In the genomic region with DNA sequence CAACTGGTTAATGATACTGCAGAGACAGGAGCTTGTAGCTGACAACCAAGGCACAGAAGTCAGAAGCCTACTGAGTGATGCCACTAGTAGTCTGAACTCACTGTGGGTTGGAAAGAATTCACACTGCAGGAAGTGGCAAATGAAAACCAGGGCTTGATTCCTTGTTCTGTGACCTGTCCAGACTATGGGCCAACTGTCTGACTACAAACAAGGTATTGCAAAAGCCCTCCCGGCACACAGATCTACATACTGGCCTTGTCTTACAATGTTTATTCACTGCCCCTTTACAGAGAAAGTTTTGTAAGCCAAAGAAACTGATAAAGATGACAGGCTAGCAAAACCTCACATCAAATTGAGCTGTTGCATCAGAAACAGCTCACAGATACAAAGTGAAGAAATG, we compare ENCODE assay signal across 23 mouse cellular contexts.
DNase-seq lines count a peak whose midpoint lies in the region; ATAC-seq and TF ChIP-seq lines count a peak whose summit lies in the region.
"Had no signal": no experiment of that assay in that cellular context is flagged by ENCODE, and none has a peak within 500 bp of the region (broad histone marks: within the 10 kb centered on the region; RNA-seq: fewer than 3 reads in every experiment).

No protein-coding gene starts in this region.

- no peak for ATAC-seq in heart, embryonic 13.5 days (ENCODE audit: extremely low read depth, insufficient number of reproducible peaks, low FRiP score, low TSS enrichment)
- ATAC-seq in lung, postnatal 0 days = no peak
- peak; percentile 91 for ATAC-seq in liver, postnatal 0 days
- ATAC-seq in forebrain, embryonic 11.5 days (replicated peaks; ENCODE audit: low FRiP score) = no peak
- no peak for ATAC-seq in midbrain, embryonic 15.5 days (replicated peaks)
- ATAC-seq: CD4-positive, CD25-positive, alpha-beta regulatory T cell, adult 4 months; forebrain, postnatal 0 days; hindbrain, embryonic 16.5 days had no signal

- no peaks in the 10 kb centered on the region for H3K27me3 ChIP-seq in heart, embryonic 13.5 days (replicated peaks)
- H3K27me3 ChIP-seq in lung, postnatal 0 days (replicated peaks; ENCODE audit: insufficient read depth, low read length) = no peaks in the 10 kb centered on the region
- H3K27me3 ChIP-seq in liver, postnatal 0 days (ENCODE audit: insufficient read depth, low read length) = no peaks in the 10 kb centered on the region
- no peaks in the 10 kb centered on the region for H3K27me3 ChIP-seq in forebrain, embryonic 11.5 days (ENCODE audit: control insufficient read depth, insufficient read depth, low read length)
- H3K27me3 ChIP-seq in midbrain, embryonic 15.5 days (replicated peaks) = no peaks in the 10 kb centered on the region
- H3K27me3 ChIP-seq: embryonic facial prominence, embryonic 13.5 days; forebrain, embryonic 12.5 days; heart, embryonic 15.5 days; liver, embryonic 13.5 days had no signal

- DNase-seq in heart, adult 18-20 months = no peak
- peak; percentile 11 for DNase-seq in lung, postnatal 0 days (ENCODE audit: low spot score)
- DNase-seq in lung, adult 18-20 months = no peak
- no peak for DNase-seq in liver, postnatal 0 days
- no peak for DNase-seq in forebrain, embryonic 11.5 days (ENCODE audit: low spot score)
- DNase-seq: adrenal gland, adult 8-10 months; cerebellum, adult 8-10 months; forebrain, postnatal 0 days; kidney, adult 18-20 months; kidney, postnatal 4 days; left cerebral cortex, postnatal 4 days; liver, embryonic 13.5 days; lung, postnatal 4 days; midbrain, embryonic 14.5 days; right cerebral cortex, postnatal 25 days; thymus, postnatal 14 days had no signal

- peak overlapping the region; percentile 8; the same call in 1 of the 2 replicates for H3K9ac ChIP-seq in heart, embryonic 13.5 days
- no peak overlapping the region for H3K9ac ChIP-seq in lung, postnatal 0 days (replicated peaks; ENCODE audit: low read depth)
- H3K9ac ChIP-seq in liver, postnatal 0 days (replicated peaks) = no peak overlapping the region
- H3K9ac ChIP-seq in forebrain, embryonic 11.5 days (ENCODE audit: low read length) = no peak overlapping the region
- H3K9ac ChIP-seq in midbrain, embryonic 15.5 days = no peak overlapping the region
- H3K9ac ChIP-seq: embryonic facial prominence, embryonic 13.5 days; forebrain, embryonic 12.5 days; forebrain, postnatal 0 days; heart, embryonic 15.5 days; liver, embryonic 13.5 days had no signal

- H3K9me3 ChIP-seq in heart, embryonic 13.5 days = no peaks in the 10 kb centered on the region
- H3K9me3 ChIP-seq in lung, postnatal 0 days (ENCODE audit: low read length) = no peaks in the 10 kb centered on the region
- no peaks in the 10 kb centered on the region for H3K9me3 ChIP-seq in liver, postnatal 0 days (ENCODE audit: low read length)
- H3K9me3 ChIP-seq in forebrain, embryonic 11.5 days (ENCODE audit: control insufficient read depth, low read length) = no peaks in the 10 kb centered on the region
- H3K9me3 ChIP-seq in midbrain, embryonic 15.5 days = no peaks in the 10 kb centered on the region
- H3K9me3 ChIP-seq: embryonic facial prominence, embryonic 13.5 days; forebrain, embryonic 12.5 days; heart, embryonic 15.5 days; liver, embryonic 13.5 days had no signal

- peaks cover 7% of the 10 kb centered on the region; the same call in 1 of the 2 replicates for H3K36me3 ChIP-seq in heart, embryonic 13.5 days
- H3K36me3 ChIP-seq in lung, postnatal 0 days (ENCODE audit: insufficient read depth, low read length) = no peaks in the 10 kb centered on the region
- no peaks in the 10 kb centered on the region for H3K36me3 ChIP-seq in liver, postnatal 0 days (replicated peaks; ENCODE audit: insufficient read depth, low read length)
- H3K36me3 ChIP-seq in forebrain, embryonic 11.5 days (ENCODE audit: control insufficient read depth, insufficient read depth, low read length) = no peaks in the 10 kb centered on the region
- no peaks in the 10 kb centered on the region for H3K36me3 ChIP-seq in midbrain, embryonic 15.5 days (replicated peaks)
- H3K36me3 ChIP-seq: embryonic facial prominence, embryonic 13.5 days; forebrain, embryonic 12.5 days; heart, embryonic 15.5 days; liver, embryonic 13.5 days had no signal

- TF ChIP-seq EP300 in lung, postnatal 0 days (IDR thresholded peaks at IDR 0.05) = no peak
- no peak for TF ChIP-seq EP300 in liver, postnatal 0 days (IDR thresholded peaks at IDR 0.05; ENCODE audit: low read depth)

- TF ChIP-seq CTCF in lung, postnatal 0 days (IDR thresholded peaks at IDR 0.05) = no peak
- TF ChIP-seq CTCF in liver, postnatal 0 days (IDR thresholded peaks at IDR 0.05; ENCODE audit: low read depth) = no peak

- 40% methylated on average over 1 of the region's 1 CpGs for WGBS in heart, embryonic 13.5 days
- WGBS in lung, postnatal 0 days = 27% methylated on average over 1 of the region's 1 CpGs
- WGBS in liver, postnatal 0 days (ENCODE audit: insufficient replicate concordance) = 37% methylated on average over 1 of the region's 1 CpGs
- 78% methylated on average over 1 of the region's 1 CpGs for WGBS in forebrain, embryonic 11.5 days
- WGBS in midbrain, embryonic 15.5 days = 88% methylated on average over 1 of the region's 1 CpGs

- no peak overlapping the region for H3K4me3 ChIP-seq in heart, embryonic 13.5 days
- H3K4me3 ChIP-seq in lung, postnatal 0 days (ENCODE audit: low read depth, low read length) = no peak overlapping the region
- no peak overlapping the region for H3K4me3 ChIP-seq in liver, postnatal 0 days (ENCODE audit: low read depth, low read length)
- H3K4me3 ChIP-seq in forebrain, embryonic 11.5 days (ENCODE audit: low read depth, low read length) = no peak overlapping the region
- H3K4me3 ChIP-seq in midbrain, embryonic 15.5 days = no peak overlapping the region
- H3K4me3 ChIP-seq: embryonic facial prominence, embryonic 13.5 days; forebrain, embryonic 12.5 days; heart, embryonic 15.5 days; liver, embryonic 13.5 days had no signal

- H3K4me1 ChIP-seq in heart, embryonic 13.5 days = peaks cover 25% of the 10 kb centered on the region
- no peaks in the 10 kb centered on the region for H3K4me1 ChIP-seq in lung, postnatal 0 days (ENCODE audit: insufficient read depth, low read depth, low read length)
- 0 out of 2 replicates have a peak, but pooled peaks cover 5% of the 10 kb centered on the region for H3K4me1 ChIP-seq in liver, postnatal 0 days (ENCODE audit: insufficient read depth)
- H3K4me1 ChIP-seq in forebrain, embryonic 11.5 days (replicated peaks; ENCODE audit: control insufficient read depth, insufficient read depth, low read length) = no peaks in the 10 kb centered on the region
- H3K4me1 ChIP-seq in midbrain, embryonic 15.5 days = no peaks in the 10 kb centered on the region
- H3K4me1 ChIP-seq: forebrain, embryonic 12.5 days; liver, embryonic 13.5 days had no signal

- H3K4me2 ChIP-seq in heart, embryonic 13.5 days = no peak overlapping the region
- H3K4me2 ChIP-seq in lung, postnatal 0 days (replicated peaks; ENCODE audit: low read depth, low read length) = no peak overlapping the region
- H3K4me2 ChIP-seq in liver, postnatal 0 days (ENCODE audit: low read depth, low read length) = no peak overlapping the region
- H3K4me2 ChIP-seq in forebrain, embryonic 11.5 days (ENCODE audit: low read depth, low read length, severe bottlenecking) = no peak overlapping the region
- H3K4me2 ChIP-seq in midbrain, embryonic 15.5 days = no peak overlapping the region
- H3K4me2 ChIP-seq: embryonic facial prominence, embryonic 13.5 days; forebrain, embryonic 12.5 days; heart, embryonic 15.5 days; liver, embryonic 13.5 days had no signal

- H3K27ac ChIP-seq in heart, embryonic 13.5 days (replicated peaks) = peak overlapping the region; percentile 39
- H3K27ac ChIP-seq in lung, postnatal 0 days (ENCODE audit: low read length) = no peak overlapping the region
- H3K27ac ChIP-seq in liver, postnatal 0 days (ENCODE audit: low read depth) = no peak overlapping the region
- no peak overlapping the region for H3K27ac ChIP-seq in forebrain, embryonic 11.5 days (ENCODE audit: low read depth, low read length)
- no peak overlapping the region for H3K27ac ChIP-seq in midbrain, embryonic 15.5 days
- H3K27ac ChIP-seq: embryonic facial prominence, embryonic 13.5 days; forebrain, embryonic 12.5 days; heart, embryonic 15.5 days; liver, embryonic 13.5 days had no signal
